Mouse (Mus musculus) testis, postnatal 14 days (tissue): ENCODE data around the gene Ppp1r16b.

Experiments used
- DNase-seq: peaks from one replicate; pipeline ENCODE4 v3.0.0; 2021; ENCODE audit warnings: low spot score

Gene Ppp1r16b

GRCm38 (mm10) chr2:158668433-158669010 lies 3.3 kb downstream of the Ppp1r16b start:
- DNase-seq = no peak

GRCm38 (mm10) chr2:158669199-158670195 lies 4.3 kb downstream of the Ppp1r16b start:
- DNase-seq = no peak

GRCm38 (mm10) chr2:158670571-158670970 lies 5.4 kb downstream of the Ppp1r16b start:
- DNase-seq = no peak

- no peak for DNase-seq
Observed at GRCm38 (mm10) chr2:158672829-158673228, 7.6 kb downstream of the Ppp1r16b start.

GRCm38 (mm10) chr2:158673493-158673892 lies 8.3 kb downstream of the Ppp1r16b start:
- DNase-seq = no peak

- DNase-seq = no peak
Observed at GRCm38 (mm10) chr2:158674131-158674530, 8.9 kb downstream of the Ppp1r16b start.

GRCm38 (mm10) chr2:158674759-158675158 lies 9.6 kb downstream of the Ppp1r16b start:
- no peak for DNase-seq

GRCm38 (mm10) chr2:158675161-158675560 lies 10.0 kb downstream of the Ppp1r16b start:
- no peak for DNase-seq

GRCm38 (mm10) chr2:158675907-158676533 lies 10.8 kb downstream of the Ppp1r16b start:
- no peak for DNase-seq

GRCm38 (mm10) chr2:158677946-158678345 lies 12.7 kb downstream of the Ppp1r16b start:
- DNase-seq = no peak

- no peak for DNase-seq
Observed at GRCm38 (mm10) chr2:158679091-158679490, 13.9 kb downstream of the Ppp1r16b start.

- DNase-seq = no peak
Observed at GRCm38 (mm10) chr2:158680357-158680889, 15.2 kb downstream of the Ppp1r16b start.

- DNase-seq = no peak
Observed at GRCm38 (mm10) chr2:158681714-158682113, 16.5 kb downstream of the Ppp1r16b start.

- no peak for DNase-seq
Observed at GRCm38 (mm10) chr2:158682344-158683037, 17.3 kb downstream of the Ppp1r16b start.

GRCm38 (mm10) chr2:158683038-158683413 lies 17.8 kb downstream of the Ppp1r16b start:
- no peak for DNase-seq

- no peak for DNase-seq
Observed at GRCm38 (mm10) chr2:158684247-158684843, 19.1 kb downstream of the Ppp1r16b start.

- no peak for DNase-seq
Observed at GRCm38 (mm10) chr2:158684910-158685309, 19.7 kb downstream of the Ppp1r16b start.

GRCm38 (mm10) chr2:158686394-158686793 lies 21.2 kb downstream of the Ppp1r16b start:
- no peak for DNase-seq

GRCm38 (mm10) chr2:158687804-158688241 lies 22.6 kb downstream of the Ppp1r16b start:
- DNase-seq = no peak

- DNase-seq = no peak
Observed at GRCm38 (mm10) chr2:158689060-158689459, 23.9 kb downstream of the Ppp1r16b start.

- DNase-seq = no peak
Observed at GRCm38 (mm10) chr2:158689640-158690039, 24.4 kb downstream of the Ppp1r16b start.
